In genomic region chr12:84068986-84069385, GRCm38 (mm10) we compare ENCODE assay signal across 9 mouse cellular contexts. TPM values are rescaled to one million over a fixed set of nuclear protein-coding genes. Genes with fewer than 3 reads are reported as not detected.
DNase-seq lines count a peak whose midpoint lies in the region; ATAC-seq lines count a peak whose summit lies in the region.
"Had no signal": no experiment of that assay in that cellular context is flagged by ENCODE, and none has a peak within 500 bp of the region (broad histone marks: within the 10 kb centered on the region; RNA-seq: fewer than 3 reads in every experiment).

Gene Acot5 (plus strand): TSS chr12:84069325.

- peaks cover 48% of the 10 kb centered on the region for H3K27me3 ChIP-seq in forebrain, embryonic 10.5 days (ENCODE audit: poor library complexity, severe bottlenecking)
- H3K27me3 ChIP-seq in limb, embryonic 10.5 days (ENCODE audit: low read depth, poor library complexity, severe bottlenecking), result peaks cover 53% of the 10 kb centered on the region
- H3K27me3 ChIP-seq in neural tube, embryonic 14.5 days (ENCODE audit: control insufficient read depth, insufficient read depth, low read length), result no peaks in the 10 kb centered on the region

- H3K4me3 ChIP-seq in forebrain, embryonic 10.5 days, result peak within 1 kb of the TSS; percentile 49
- H3K4me3 ChIP-seq in limb, embryonic 10.5 days, result peak within 1 kb of the TSS; percentile 47
- H3K4me3 ChIP-seq in neural tube, embryonic 14.5 days (ENCODE audit: low read depth, low read length), result peak within 1 kb of the TSS; percentile 35
- H3K4me3 ChIP-seq: erythroblast, embryonic 14.5 days had no signal

- peak; percentile 23 to 42 for DNase-seq in kidney, postnatal 36 days
- no peak for DNase-seq in kidney, postnatal 25 days
- no peak for DNase-seq in forebrain, embryonic 10.5 days (ENCODE audit: extremely low spot score, low spot score)
- DNase-seq in limb, embryonic 10.5 days (ENCODE audit: low spot score), result peak; percentile 33
- DNase-seq in thymus, postnatal 0 days (ENCODE audit: low spot score), result no peak
- no peak for DNase-seq in adrenal gland, postnatal 25 days
- no peak for DNase-seq in frontal cortex, adult 2 months (ENCODE audit: extremely low spot score in 1 of 2, low spot score in 1 of 2)

- WGBS in forebrain, embryonic 10.5 days, result 60% methylated on average over 9 of the region's 9 CpGs
- WGBS in limb, embryonic 10.5 days, result 52% methylated on average over 9 of the region's 9 CpGs
- WGBS in neural tube, embryonic 14.5 days, result 53% methylated on average over 9 of the region's 9 CpGs

- H3K9me3 ChIP-seq in forebrain, embryonic 10.5 days, result no peaks in the 10 kb centered on the region
- H3K9me3 ChIP-seq in limb, embryonic 10.5 days (replicated peaks), result no peaks in the 10 kb centered on the region
- H3K9me3 ChIP-seq in neural tube, embryonic 14.5 days (ENCODE audit: control insufficient read depth, low read length), result no peaks in the 10 kb centered on the region

- H3K9ac ChIP-seq in neural tube, embryonic 14.5 days (replicated peaks; ENCODE audit: low read depth, low read length), result 0 out of 2 replicates have a peak within 1 kb of the TSS, but pooled peaks have one; percentile 34

- H3K4me1 ChIP-seq in forebrain, embryonic 10.5 days, result peaks cover 13% of the 10 kb centered on the region
- H3K4me1 ChIP-seq in limb, embryonic 10.5 days, result peaks cover 3% of the 10 kb centered on the region; the same call in 1 of the 2 replicates
- H3K4me1 ChIP-seq in neural tube, embryonic 14.5 days (ENCODE audit: control insufficient read depth, insufficient read depth, low read length), result no peaks in the 10 kb centered on the region

- H3K36me3 ChIP-seq in forebrain, embryonic 10.5 days (replicated peaks), result no peaks in the 10 kb centered on the region
- no peaks in the 10 kb centered on the region for H3K36me3 ChIP-seq in limb, embryonic 10.5 days
- H3K36me3 ChIP-seq in neural tube, embryonic 14.5 days (ENCODE audit: control insufficient read depth, insufficient read depth, low read length), result no peaks in the 10 kb centered on the region

- peak within 1 kb of the TSS; percentile 53 for H3K4me2 ChIP-seq in neural tube, embryonic 14.5 days (ENCODE audit: low read depth, low read length)

- no peak for ATAC-seq in neural tube, embryonic 14.5 days (ENCODE audit: low read depth)

- H3K27ac ChIP-seq in forebrain, embryonic 10.5 days, result no peak within 1 kb of the TSS
- H3K27ac ChIP-seq in limb, embryonic 10.5 days, result no peak within 1 kb of the TSS
- no peak within 1 kb of the TSS for H3K27ac ChIP-seq in neural tube, embryonic 14.5 days (ENCODE audit: low read depth, low read length)

RNA-seq across cellular contexts. Expression of gene Acot5, which starts in this region (rescaled TPM):
- not detected in 2 replicates for polyA plus RNA-seq in forebrain, embryonic 10.5 days (2016; fragmentation: Nextera tagmentation; extraction: Ambion mirVana)
- polyA plus RNA-seq in limb, embryonic 10.5 days (2016; fragmentation: Nextera tagmentation; extraction: Ambion mirVana), result not detected in 2 replicates
- polyA plus RNA-seq in neural tube, embryonic 14.5 days (2014; fragmentation: Nextera tagmentation; extraction: Ambion mirVana), result 0.21 and 0.25 TPM in 2 replicates
- 1.8 and 1.9 TPM in 2 replicates for polyA plus RNA-seq in thymus, postnatal 0 days (2015; fragmentation: Nextera tagmentation; extraction: Ambion mirVana)
- total RNA-seq in adrenal gland, postnatal 25 days (2021), result 0.33 TPM in 1 of 2 replicates, not detected in the other
- polyA plus RNA-seq in frontal cortex, adult 2 months (2012; rRNA removed), result 2.7 and 3.5 TPM in 2 replicates
- polyA plus RNA-seq: erythroblast, embryonic 14.5 days had no signal

Comparison
In these comparisons a context has a peak if more than half of its experiments do, and no peak if none do; other contexts are left out.
1. DNase-seq: peak in kidney, postnatal 36 days (2 of 2); none in kidney, postnatal 25 days (0 of 2), forebrain, embryonic 10.5 days (single experiment), thymus, postnatal 0 days (single experiment), adrenal gland, postnatal 25 days (single experiment) and frontal cortex, adult 2 months (0 of 2).
2. Peak in DNase-seq and H3K4me3 ChIP-seq in limb, embryonic 10.5 days; RNA of the gene not detected or under 1 TPM.
3. Peak in every context shown above with its lines, with median percentiles within 50 percentile points of each other: H3K4me3 ChIP-seq.